Mouse (Mus musculus) thymus, adult 2 months (tissue): Measurements from ENCODE around the gene Pdia4. TPM values are rescaled to one million over a fixed set of nuclear protein-coding genes. Genes with fewer than 3 reads are reported as not detected.
"Not testable (repeated sequence)": the region's sequence is repeated elsewhere in the genome, so short reads cannot be mapped to it uniquely, and the experiment has no call there.

ENCODE experiments used
- DNase-seq: peaks from one replicate; pipeline ENCODE4 v3.0.0; 2021
- H3K27ac ChIP-seq: fragments of 200-500 bp; 2 replicates; pipeline ENCODE4 v1.5.1; 2012; ENCODE audit warnings: low read length, control low read depth; ENCODE audit not compliant: control insufficient read depth, insufficient read depth
- H3K27me3 ChIP-seq: fragments of 200-500 bp; 2 replicates; pipeline ENCODE4 v1.6.1; 2012; ENCODE audit warnings: mild to moderate bottlenecking, low read length, moderate library complexity, mixed read lengths; ENCODE audit not compliant: control insufficient read depth, insufficient read depth
- H3K36me3 ChIP-seq: fragments of 200-500 bp; 2 replicates; pipeline ENCODE4 v1.6.1; 2012; ENCODE audit warnings: mild to moderate bottlenecking, low read length, moderate library complexity; ENCODE audit not compliant: control insufficient read depth, insufficient read depth
- H3K4me1 ChIP-seq: fragments of 200-500 bp; replicated peaks from 2 replicates; pipeline ENCODE4 v1.6.1; 2012; ENCODE audit warnings: low read length; ENCODE audit not compliant: control insufficient read depth, insufficient read depth
- H3K4me3 ChIP-seq: fragments of 200-500 bp; 2 replicates; pipeline ENCODE4 v1.5.1; 2012; ENCODE audit warnings: mild to moderate bottlenecking, low read length, control low read depth, moderate library complexity; ENCODE audit not compliant: control insufficient read depth, insufficient read depth
- CTCF ChIP-seq: fragments of 200-500 bp; IDR thresholded peaks from 2 replicates; pipeline ENCODE4 v1.5.1; 2012; ENCODE audit warnings: mild to moderate bottlenecking, control low read depth, low read length, moderate library complexity, borderline replicate concordance; ENCODE audit not compliant: control insufficient read depth, poor library complexity, insufficient read depth; ENCODE audit errors: extremely low read depth
- POLR2A ChIP-seq: fragments of 200-500 bp; IDR thresholded peaks from 2 replicates; pipeline ENCODE4 v1.6.1; 2012; ENCODE audit warnings: mild to moderate bottlenecking, low read length, control low read depth, moderate library complexity; ENCODE audit not compliant: control insufficient read depth, poor library complexity, insufficient read depth; ENCODE audit errors: extremely low read depth
- WGBS: fragments of 180-500 bp; shearing (Covaris S2); methylation state at CpG from one replicate; pipeline ENCODE4 v1.1.7; 2018; 5-methylcytosine and 5-hydroxymethylcytosine counted together
- polyA plus RNA-seq: library from polyadenylated mRNA; depleted of rRNA; stranded (reverse); fragments of >200 nt; gene quantifications from 2 replicates; pipeline ENCODE4 v1.2.3, GENCODE M21; 2012; rRNA removed

The Pdia4 gene
- polyA plus RNA-seq = 24.7 and 25.4 TPM in 2 replicates

DNA sequence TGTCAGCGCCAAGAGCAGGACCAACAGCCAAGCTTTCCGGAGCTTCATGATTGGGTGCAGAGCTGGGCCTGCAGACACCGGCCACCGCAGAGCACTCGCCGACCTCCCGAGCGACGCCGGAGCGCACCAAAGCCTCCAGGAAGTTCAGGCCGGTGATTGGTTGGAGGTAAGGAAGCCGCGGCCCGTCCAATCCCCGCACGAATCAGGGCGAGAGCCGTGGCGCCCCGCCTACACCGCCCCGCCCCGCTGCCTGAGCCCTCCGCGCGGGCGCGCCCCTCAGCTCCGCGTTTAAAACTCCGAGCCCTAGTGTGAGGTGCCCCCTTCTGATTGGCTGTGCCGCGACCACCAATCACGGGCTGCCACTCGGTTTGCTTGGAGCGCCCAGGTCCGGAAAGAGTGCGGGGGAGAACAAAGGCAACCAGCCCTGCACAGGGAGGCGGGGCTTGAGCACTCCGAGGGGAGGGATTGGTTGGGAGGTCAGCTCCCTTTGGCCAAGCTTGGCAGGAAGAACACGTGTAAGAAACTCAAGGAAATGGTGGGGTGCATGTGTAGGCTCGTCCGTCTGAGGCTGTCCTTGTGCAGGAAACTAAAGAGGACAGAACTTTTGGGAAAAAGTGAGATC, at the start of gene Pdia4:
TSS of gene Pdia4 (minus strand) at position 174 of the 622 bp plus-strand sequence.
- peak; percentile 53; the same call in 1 of the 2 replicates for TF ChIP-seq CTCF
- peak; percentile 64 for TF ChIP-seq POLR2A
- Histone ChIP-seq H3K27me3 (no peaks in the 10 kb centered on the region), H3K36me3 (no peaks in the 10 kb centered on the region), H3K4me3 (peak within 1 kb of the TSS; percentile 80), H3K4me1 (peaks cover 4% of the 10 kb centered on the region), H3K27ac (peak within 1 kb of the TSS; percentile 86)
- under 1% methylated on average over 42 of the region's 44 CpGs for whole genome bisulfite sequencing
- peak; percentile 98 for DNase-seq

DNA sequence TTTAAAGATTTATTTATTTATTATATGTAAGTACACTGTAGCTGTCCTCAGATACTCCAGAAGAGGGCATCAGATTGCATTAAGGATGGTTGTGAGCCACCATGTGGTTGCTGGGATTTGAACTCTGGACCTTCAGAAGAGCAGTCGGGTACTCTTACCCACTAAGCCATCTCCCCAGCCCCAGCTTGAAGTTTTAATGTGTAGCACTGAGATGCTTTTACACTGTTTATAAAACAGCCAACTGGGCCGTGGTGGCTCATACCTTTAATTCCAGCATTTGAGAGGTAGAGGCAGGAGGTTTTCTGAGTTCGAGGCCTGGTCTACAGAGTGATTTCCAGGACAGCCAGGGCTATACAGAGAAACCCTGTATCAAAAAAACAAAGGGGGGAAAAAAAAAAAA, 44.5 kb upstream of the Pdia4 start:
- H3K27ac ChIP-seq = not testable (repeated sequence)
- peaks cover 31% of the 10 kb centered on the region for H3K36me3 ChIP-seq

DNA sequence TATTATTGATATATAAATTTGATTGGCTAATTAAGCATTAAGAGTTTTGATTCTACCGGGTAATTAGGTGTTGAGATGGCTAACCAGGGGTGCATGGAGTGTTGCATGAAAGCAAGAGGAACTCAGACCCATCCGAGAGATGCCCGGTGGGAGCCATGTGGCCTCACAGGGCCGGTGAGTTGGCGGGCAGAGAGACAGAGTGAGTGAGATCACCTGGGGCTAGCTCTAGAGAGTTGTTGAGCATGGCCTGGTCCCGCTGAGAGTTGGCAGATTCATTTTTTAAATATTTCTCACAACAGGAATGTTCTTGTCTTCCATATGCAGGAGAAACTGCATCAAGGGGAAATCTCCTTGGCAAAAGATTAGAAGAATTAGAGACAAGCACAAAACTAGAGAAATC, 44.0 kb upstream of the Pdia4 start:
- H3K4me3 ChIP-seq = no peak overlapping the region
- H3K36me3 ChIP-seq = peaks cover 26% of the 10 kb centered on the region
- TF ChIP-seq POLR2A (no peak), CTCF (no peak)
- no peaks in the 10 kb centered on the region for H3K27me3 ChIP-seq
- H3K4me1 ChIP-seq = no peaks in the 10 kb centered on the region
- H3K27ac ChIP-seq = no peak overlapping the region
- 96% methylated on average over 6 of the region's 6 CpGs for WGBS
- no peak for DNase-seq

More for the DNA sequence above, 44.5 kb upstream of the Pdia4 start:
- H3K4me3 ChIP-seq, H3K4me1 ChIP-seq, H3K27me3 ChIP-seq, DNase-seq: not testable (repeated sequence)
- WGBS = 93% methylated on average over 3 of the region's 3 CpGs

DNA sequence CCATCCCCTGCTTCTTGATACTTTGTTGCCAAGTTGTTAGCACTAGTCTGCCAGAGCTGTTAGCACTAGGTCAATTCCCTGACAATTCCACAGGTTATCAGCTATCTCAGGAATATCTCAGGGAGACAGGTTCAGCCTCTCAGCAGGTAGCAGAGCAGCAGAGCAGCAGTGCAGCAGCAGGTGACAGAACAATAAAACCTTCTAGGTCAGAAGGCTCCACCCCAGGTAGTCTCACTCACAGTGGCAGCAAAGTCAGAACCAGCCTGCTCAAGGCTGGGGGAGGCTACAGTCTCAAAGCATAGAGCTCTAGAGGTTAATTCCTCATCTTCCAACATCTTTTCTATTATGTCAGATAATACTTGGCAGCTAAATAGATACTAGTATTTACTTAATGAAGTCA, 32.5 kb upstream of the Pdia4 start:
- Histone ChIP-seq H3K4me1 (no peaks in the 10 kb centered on the region), H3K27ac (no peak overlapping the region), H3K4me3 (no peak overlapping the region), H3K27me3 (no peaks in the 10 kb centered on the region), H3K36me3 (peaks cover 7% of the 10 kb centered on the region)
- TF ChIP-seq POLR2A (no peak), CTCF (no peak)
- no peak for DNase-seq

DNA sequence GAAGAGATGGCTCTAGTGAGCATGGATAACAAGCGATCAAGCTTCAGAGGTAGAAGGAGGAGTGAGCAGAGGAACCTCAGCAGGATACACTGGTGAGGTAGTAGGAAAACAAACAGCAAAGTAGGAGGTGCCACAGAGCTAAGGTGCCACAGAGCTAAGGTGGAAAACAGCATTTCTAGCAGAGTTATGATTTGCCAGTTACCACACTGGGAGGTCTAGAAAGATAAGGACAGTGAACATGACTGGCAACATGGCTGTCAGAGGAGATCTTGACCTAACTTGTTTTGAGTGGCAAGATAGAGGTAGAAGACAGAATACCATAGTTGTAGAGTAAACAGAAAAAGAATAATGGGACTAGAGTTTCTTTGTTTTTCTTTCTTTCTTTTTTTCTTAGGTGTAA, 29.1 kb upstream of the Pdia4 start:
- TF ChIP-seq POLR2A = no peak
- TF ChIP-seq CTCF = no peak
- Histone ChIP-seq H3K4me3 (no peak overlapping the region), H3K27ac (no peak overlapping the region), H3K36me3 (peaks cover 6% of the 10 kb centered on the region), H3K27me3 (no peaks in the 10 kb centered on the region), H3K4me1 (no peaks in the 10 kb centered on the region)
- DNase-seq = no peak
- 94% methylated on average over 1 of the region's 1 CpGs for WGBS

DNA sequence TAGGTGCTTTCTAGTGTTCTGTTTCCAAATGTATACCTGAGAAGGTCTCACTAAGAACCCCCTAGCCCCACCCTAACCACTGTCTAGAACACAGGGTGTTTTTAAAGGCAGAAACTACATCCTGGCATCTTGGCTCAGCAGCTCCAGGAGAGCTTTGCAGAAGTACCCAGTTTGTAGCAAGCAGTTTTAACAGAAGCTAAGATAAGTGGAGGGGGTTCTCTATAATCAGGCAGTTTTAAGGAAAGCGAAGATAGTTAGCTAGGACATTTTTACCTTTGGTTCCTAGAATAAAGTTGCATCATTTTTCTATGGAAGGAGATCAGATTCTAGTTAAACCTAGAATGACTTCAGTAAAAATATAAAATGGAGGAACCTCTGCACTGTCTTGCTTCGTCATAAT, 28.6 kb upstream of the Pdia4 start:
- H3K4me1 ChIP-seq = no peaks in the 10 kb centered on the region
- WGBS = 94% methylated on average over 2 of the region's 2 CpGs
- H3K27ac ChIP-seq = no peak overlapping the region
- H3K36me3 ChIP-seq = peaks cover 1% of the 10 kb centered on the region
- no peaks in the 10 kb centered on the region for H3K27me3 ChIP-seq
- no peak for DNase-seq
- no peak for TF ChIP-seq CTCF
- no peak for TF ChIP-seq POLR2A
- no peak overlapping the region for H3K4me3 ChIP-seq

DNA sequence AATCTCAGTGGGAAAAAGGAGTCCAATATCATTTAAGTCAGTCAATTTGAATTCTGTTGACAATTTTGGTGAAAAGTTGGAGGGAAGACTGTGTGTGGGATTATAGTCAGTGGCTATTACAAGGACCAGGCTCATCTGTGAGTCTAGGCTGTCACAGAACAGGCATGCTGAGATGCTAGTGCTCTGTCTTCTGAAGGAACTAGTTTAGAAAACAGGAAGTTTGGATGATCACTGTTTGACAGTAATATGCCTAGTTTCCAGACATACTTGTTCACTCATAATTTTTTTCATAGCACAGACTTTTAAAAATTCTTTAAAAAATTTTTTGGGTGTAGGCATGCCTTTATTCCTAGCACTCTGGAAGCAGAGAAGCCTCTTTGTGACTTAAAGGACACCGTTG, 27.8 kb upstream of the Pdia4 start:
- DNase-seq = no peak
- Histone ChIP-seq H3K27me3 (no peaks in the 10 kb centered on the region), H3K36me3 (no peaks in the 10 kb centered on the region; the same call in 1 of the 2 replicates), H3K27ac (no peak overlapping the region), H3K4me3 (no peak overlapping the region), H3K4me1 (no peaks in the 10 kb centered on the region)
- WGBS = 100% methylated on average over 1 of the region's 1 CpGs
- TF ChIP-seq CTCF = no peak
- TF ChIP-seq POLR2A = no peak
